Mouse (Mus musculus): Measurements from ENCODE around the gene Spen. TPM values are rescaled to one million over a fixed set of nuclear protein-coding genes. Genes with fewer than 3 reads are reported as not detected.

Gene Spen
- polyA plus RNA-seq, 2 experiments from 2014 or later: 12.1 to 18.5 TPM

GRCm38 (mm10) chr4:141419398-141420191, 118.8 kb downstream of the Spen start:
- peak; percentile 45 for ATAC-seq

Other genes with a start within 250 kb of the Spen start
- gene Epha2, start 237.4 kb downstream of the Spen start, polyA plus RNA-seq (2017; shearing (Covaris generic)): under 1 TPM in 1 of 2 experiments, not detected in 1; 0.34 TPM
- not detected for gene Fam131c, start 170.4 kb downstream of the Spen start, polyA plus RNA-seq (2017; shearing (Covaris generic))
- gene Clcnka, start 139.9 kb downstream of the Spen start, polyA plus RNA-seq (2017; shearing (Covaris generic)): not detected
- not detected for gene Clcnkb, start 122.6 kb downstream of the Spen start, polyA plus RNA-seq (2017; shearing (Covaris generic))
- not detected for gene Hspb7, start 117.8 kb downstream of the Spen start, polyA plus RNA-seq (2017; shearing (Covaris generic))
- not detected for gene Srarp, start 102.5 kb downstream of the Spen start, polyA plus RNA-seq (2017; shearing (Covaris generic))
- 10 to 100 TPM; 14.2 to 21.5 TPM for gene Zbtb17, start 93.9 kb downstream of the Spen start, polyA plus RNA-seq (2017; shearing (Covaris generic))
- under 1 TPM in 1 of 2 experiments, not detected in 1; 0.13 TPM for gene Fblim1, start 67.5 kb upstream of the Spen start, polyA plus RNA-seq (2017; shearing (Covaris generic))
- not detected for gene Tmem82, start 80.0 kb upstream of the Spen start, polyA plus RNA-seq (2017; shearing (Covaris generic))
- not detected for gene Slc25a34, start 85.2 kb upstream of the Spen start, polyA plus RNA-seq (2017; shearing (Covaris generic))
- gene Plekhm2, start 126.3 kb upstream of the Spen start, polyA plus RNA-seq (2017; shearing (Covaris generic)): 1 to 10 TPM; 2.1 to 3.4 TPM
- gene Rsc1a1, start 147.0 kb upstream of the Spen start, polyA plus RNA-seq (2017; shearing (Covaris generic)): not detected
- gene Ddi2, start 184.8 kb upstream of the Spen start, polyA plus RNA-seq (2017; shearing (Covaris generic)): 10 to 100 TPM; 19.1 to 20.7 TPM
- not detected for gene Agmat, start 208.1 kb upstream of the Spen start, polyA plus RNA-seq (2017; shearing (Covaris generic))